Mouse (Mus musculus): Measurements from ENCODE around the gene Trim71. TPM values are rescaled to one million over a fixed set of nuclear protein-coding genes. Genes with fewer than 3 reads are reported as not detected.

The Trim71 gene
- polyA plus RNA-seq, 1 experiment, result not detected

- TF ChIP-seq POLR2A (IDR thresholded peaks at IDR 0.05; ENCODE audit: low read depth, low read length), result no peak
- no peak for TF ChIP-seq CTCF (IDR thresholded peaks at IDR 0.05; ENCODE audit: extremely low read depth, insufficient read length, insufficient replicate concordance, low read depth, low read length)
- peaks cover 2% of the 10 kb centered on the region; the same call in 1 of the 2 replicates for H3K4me1 ChIP-seq (ENCODE audit: control insufficient read depth, insufficient read depth, insufficient read length, low read length)
- H3K27me3 ChIP-seq (ENCODE audit: control insufficient read depth, insufficient read depth, low read length), result no peaks in the 10 kb centered on the region
- WGBS, result 58% methylated on average over 11 of the region's 11 CpGs
- H3K27ac ChIP-seq (ENCODE audit: insufficient read depth, low read depth, low read length), result no peak within 1 kb of the TSS
- no peak within 1 kb of the TSS for H3K4me3 ChIP-seq (ENCODE audit: low read depth, low read length)
- H3K36me3 ChIP-seq (ENCODE audit: control insufficient read depth, insufficient read depth, low read length), result no peaks in the 10 kb centered on the region
Observed at GRCm38 (mm10) chr9:114515364-114515763, 48.8 kb downstream of the Trim71 start, which contains the start of gene C130032M10Rik. Gene C130032M10Rik (plus strand): TSS chr9:114515697.

GRCm38 (mm10) chr9:114512831-114513230, 51.3 kb downstream of the Trim71 start:
- 98% methylated on average over 21 of the region's 21 CpGs for WGBS
- H3K27me3 ChIP-seq (ENCODE audit: control insufficient read depth, insufficient read depth, low read length), result no peaks in the 10 kb centered on the region
- no peak for TF ChIP-seq POLR2A (IDR thresholded peaks at IDR 0.05; ENCODE audit: low read depth, low read length)
- no peak for TF ChIP-seq CTCF (IDR thresholded peaks at IDR 0.05; ENCODE audit: extremely low read depth, insufficient read length, insufficient replicate concordance, low read depth, low read length)
- H3K4me1 ChIP-seq (ENCODE audit: control insufficient read depth, insufficient read depth, insufficient read length, low read length), result no peaks in the 10 kb centered on the region
- H3K4me3 ChIP-seq (ENCODE audit: low read depth, low read length), result no peak overlapping the region
- H3K36me3 ChIP-seq (ENCODE audit: control insufficient read depth, insufficient read depth, low read length), result no peaks in the 10 kb centered on the region
- no peak overlapping the region for H3K27ac ChIP-seq (ENCODE audit: insufficient read depth, low read depth, low read length)

- 84% methylated on average over 9 of the region's 9 CpGs for WGBS
- H3K27me3 ChIP-seq (ENCODE audit: control insufficient read depth, insufficient read depth, low read length), result no peaks in the 10 kb centered on the region
- TF ChIP-seq POLR2A (IDR thresholded peaks at IDR 0.05; ENCODE audit: low read depth, low read length) (no peak), CTCF (IDR thresholded peaks at IDR 0.05; ENCODE audit: extremely low read depth, insufficient read length, insufficient replicate concordance, low read depth, low read length) (no peak)
- no peaks in the 10 kb centered on the region for H3K4me1 ChIP-seq (ENCODE audit: control insufficient read depth, insufficient read depth, insufficient read length, low read length)
- H3K4me3 ChIP-seq (ENCODE audit: low read depth, low read length), result no peak overlapping the region
- no peaks in the 10 kb centered on the region for H3K36me3 ChIP-seq (ENCODE audit: control insufficient read depth, insufficient read depth, low read length)
- H3K27ac ChIP-seq (ENCODE audit: insufficient read depth, low read depth, low read length), result no peak overlapping the region
Observed at GRCm38 (mm10) chr9:114509785-114510184, 54.4 kb downstream of the Trim71 start.

- Histone ChIP-seq H3K27me3 (ENCODE audit: control insufficient read depth, insufficient read depth, low read length) (no peaks in the 10 kb centered on the region), H3K27ac (ENCODE audit: insufficient read depth, low read depth, low read length) (no peak overlapping the region), H3K4me1 (ENCODE audit: control insufficient read depth, insufficient read depth, insufficient read length, low read length) (peaks cover 2% of the 10 kb centered on the region; the same call in 1 of the 2 replicates), H3K36me3 (ENCODE audit: control insufficient read depth, insufficient read depth, low read length) (no peaks in the 10 kb centered on the region), H3K4me3 (ENCODE audit: low read depth, low read length) (no peak overlapping the region)
- WGBS, result 80% methylated on average over 9 of the region's 9 CpGs
- TF ChIP-seq POLR2A (IDR thresholded peaks at IDR 0.05; ENCODE audit: low read depth, low read length) (no peak), CTCF (IDR thresholded peaks at IDR 0.05; ENCODE audit: extremely low read depth, insufficient read length, insufficient replicate concordance, low read depth, low read length) (no peak)
Observed at GRCm38 (mm10) chr9:114507421-114507820, 56.7 kb downstream of the Trim71 start.

- Histone ChIP-seq H3K27ac (ENCODE audit: insufficient read depth, low read depth, low read length) (no peak overlapping the region), H3K4me3 (ENCODE audit: low read depth, low read length) (no peak overlapping the region), H3K27me3 (ENCODE audit: control insufficient read depth, insufficient read depth, low read length) (no peaks in the 10 kb centered on the region), H3K36me3 (ENCODE audit: control insufficient read depth, insufficient read depth, low read length) (no peaks in the 10 kb centered on the region), H3K4me1 (ENCODE audit: control insufficient read depth, insufficient read depth, insufficient read length, low read length) (peaks cover 2% of the 10 kb centered on the region; the same call in 1 of the 2 replicates)
- TF ChIP-seq CTCF (IDR thresholded peaks at IDR 0.05; ENCODE audit: extremely low read depth, insufficient read length, insufficient replicate concordance, low read depth, low read length), result no peak
- TF ChIP-seq POLR2A (IDR thresholded peaks at IDR 0.05; ENCODE audit: low read depth, low read length), result no peak
- WGBS, result 59% methylated on average over 4 of the region's 4 CpGs
Observed at GRCm38 (mm10) chr9:114506564-114506963, 57.6 kb downstream of the Trim71 start.

GRCm38 (mm10) chr9:114504816-114505215, 59.4 kb downstream of the Trim71 start, which contains the start of gene Ccr4:
Gene Ccr4 (minus strand): TSS chr9:114504916.
- Histone ChIP-seq H3K27me3 (ENCODE audit: control insufficient read depth, insufficient read depth, low read length) (no peaks in the 10 kb centered on the region), H3K4me3 (ENCODE audit: low read depth, low read length) (no peak within 1 kb of the TSS), H3K36me3 (ENCODE audit: control insufficient read depth, insufficient read depth, low read length) (no peaks in the 10 kb centered on the region), H3K27ac (ENCODE audit: insufficient read depth, low read depth, low read length) (no peak within 1 kb of the TSS), H3K4me1 (ENCODE audit: control insufficient read depth, insufficient read depth, insufficient read length, low read length) (peaks cover 2% of the 10 kb centered on the region; the same call in 1 of the 2 replicates)
- 68% methylated on average over 9 of the region's 9 CpGs for WGBS
- TF ChIP-seq POLR2A (IDR thresholded peaks at IDR 0.05; ENCODE audit: low read depth, low read length), result no peak
- TF ChIP-seq CTCF (IDR thresholded peaks at IDR 0.05; ENCODE audit: extremely low read depth, insufficient read length, insufficient replicate concordance, low read depth, low read length), result no peak

- WGBS, result 38% methylated on average over 15 of the region's 15 CpGs
- H3K4me1 ChIP-seq (ENCODE audit: control insufficient read depth, insufficient read depth, insufficient read length, low read length), result peaks cover 2% of the 10 kb centered on the region; the same call in 1 of the 2 replicates
- H3K36me3 ChIP-seq (ENCODE audit: control insufficient read depth, insufficient read depth, low read length), result no peaks in the 10 kb centered on the region
- H3K27me3 ChIP-seq (ENCODE audit: control insufficient read depth, insufficient read depth, low read length), result no peaks in the 10 kb centered on the region
- no peak for TF ChIP-seq CTCF (IDR thresholded peaks at IDR 0.05; ENCODE audit: extremely low read depth, insufficient read length, insufficient replicate concordance, low read depth, low read length)
- TF ChIP-seq POLR2A (IDR thresholded peaks at IDR 0.05; ENCODE audit: low read depth, low read length), result no peak
- H3K4me3 ChIP-seq (ENCODE audit: low read depth, low read length), result no peak overlapping the region
- no peak overlapping the region for H3K27ac ChIP-seq (ENCODE audit: insufficient read depth, low read depth, low read length)
Observed at GRCm38 (mm10) chr9:114502711-114503427, 61.3 kb downstream of the Trim71 start.

All from small intestine, adult 2 months (tissue).